Mouse (Mus musculus): Measurements from ENCODE around the gene Tmem79.
"Not testable (repeated sequence)": the region's sequence is repeated elsewhere in the genome, so short reads cannot be mapped to it uniquely, and the experiment has no call there.

The Tmem79 gene

DNA sequence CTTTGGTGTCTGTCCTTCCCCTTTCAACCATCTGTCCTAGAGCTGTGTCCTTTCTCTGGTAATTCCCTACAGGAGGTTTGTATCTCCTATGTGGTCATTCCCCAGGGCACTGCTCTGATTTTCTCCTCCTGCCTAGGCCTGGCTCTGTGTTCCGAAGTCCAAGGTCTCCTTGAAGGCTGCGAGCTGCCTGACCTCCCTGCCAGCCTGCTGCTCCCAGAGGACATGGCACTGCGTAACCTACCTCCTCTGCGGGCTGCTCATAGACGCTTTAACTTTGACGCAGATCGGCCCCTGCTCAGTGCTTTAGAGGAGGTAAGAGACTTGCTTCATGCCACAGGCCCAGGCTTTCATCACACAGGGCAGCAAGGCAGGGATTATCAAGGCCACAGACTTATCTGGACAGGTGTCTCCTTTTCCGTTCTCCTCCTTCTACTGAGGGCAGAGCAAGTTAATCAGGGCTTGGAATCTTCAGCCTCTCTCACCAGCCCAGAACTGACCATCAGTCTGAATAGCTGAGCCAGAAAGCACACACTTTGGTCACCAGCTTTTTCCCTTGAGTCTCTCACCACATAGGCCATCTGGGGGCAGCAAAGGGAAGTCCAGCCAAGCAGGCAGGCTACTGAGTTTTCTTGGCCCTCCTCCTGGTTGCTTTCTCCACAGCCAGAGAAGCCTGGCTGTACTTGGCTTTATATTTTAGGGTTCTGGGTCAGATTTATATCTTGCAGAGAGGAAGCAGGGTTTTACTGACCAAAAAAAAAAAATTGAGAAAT lies 18.6 kb upstream of the Tmem79 start:
- DNase-seq (ENCODE audit: low spot score in 2 of 2): no peak

DNA sequence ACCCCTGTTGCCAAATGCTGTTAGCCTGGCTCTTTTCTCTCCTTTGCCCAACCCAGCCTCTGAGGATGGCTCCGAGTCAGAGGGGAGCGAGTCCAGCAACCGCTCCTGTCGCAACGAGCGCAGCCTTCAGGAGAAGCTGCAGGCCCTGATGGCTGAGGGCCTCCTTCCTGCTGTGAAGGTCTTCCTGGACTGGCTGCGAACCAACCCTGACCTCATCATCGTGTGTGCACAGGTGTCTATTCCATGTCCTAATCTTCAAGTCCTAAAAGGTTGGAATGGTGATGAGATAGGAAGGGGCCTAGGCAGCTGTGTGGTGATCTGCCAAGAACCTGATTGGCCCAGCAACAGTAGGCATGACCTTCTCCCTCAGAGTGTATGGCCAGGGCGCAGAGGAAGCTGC lies 17.0 kb upstream of the Tmem79 start:
- no peak for DNase-seq (ENCODE audit: low spot score in 2 of 2)

DNA sequence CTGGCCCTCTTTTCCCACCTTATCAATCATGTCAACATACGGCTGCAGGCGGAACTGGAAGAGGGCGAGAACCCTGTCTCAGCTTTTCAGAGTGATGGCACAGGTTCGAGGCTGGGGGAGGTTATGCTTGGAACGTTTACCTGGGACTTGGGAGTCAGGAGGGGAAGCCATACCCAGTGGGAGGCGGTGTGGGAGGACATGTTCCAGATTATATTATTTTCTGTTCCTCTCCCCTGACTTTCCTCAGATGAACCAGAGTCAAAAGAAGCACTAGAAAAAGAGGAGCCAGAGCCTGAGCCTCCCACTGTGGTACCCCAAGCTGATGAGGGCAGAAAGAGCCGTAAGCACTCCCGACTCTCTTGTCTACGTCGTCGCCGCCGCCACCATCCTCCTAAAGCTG lies 14.8 kb upstream of the Tmem79 start:
- no peak for DNase-seq (ENCODE audit: low spot score in 2 of 2)

DNA sequence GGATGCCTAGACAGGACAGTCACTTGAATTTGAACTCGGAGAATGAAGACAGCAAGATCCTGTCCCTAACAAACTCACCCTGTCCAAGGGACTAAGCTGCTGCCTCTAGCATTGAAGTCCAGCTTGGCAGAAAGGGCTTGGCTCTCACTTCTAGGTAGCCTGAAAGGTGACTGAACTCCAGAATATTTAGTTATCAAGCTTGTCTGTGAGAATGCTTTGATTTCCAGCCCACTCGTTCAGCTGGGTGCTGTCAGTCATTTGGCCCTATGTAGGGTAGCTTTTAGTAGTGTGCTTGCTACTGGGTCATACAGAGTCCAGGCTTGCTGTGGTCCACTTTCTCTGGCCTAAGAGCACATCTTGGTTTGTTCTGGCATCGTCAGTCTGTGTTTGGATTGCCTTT lies 3.1 kb upstream of the Tmem79 start:
- DNase-seq (ENCODE audit: low spot score in 2 of 2): no peak

DNA sequence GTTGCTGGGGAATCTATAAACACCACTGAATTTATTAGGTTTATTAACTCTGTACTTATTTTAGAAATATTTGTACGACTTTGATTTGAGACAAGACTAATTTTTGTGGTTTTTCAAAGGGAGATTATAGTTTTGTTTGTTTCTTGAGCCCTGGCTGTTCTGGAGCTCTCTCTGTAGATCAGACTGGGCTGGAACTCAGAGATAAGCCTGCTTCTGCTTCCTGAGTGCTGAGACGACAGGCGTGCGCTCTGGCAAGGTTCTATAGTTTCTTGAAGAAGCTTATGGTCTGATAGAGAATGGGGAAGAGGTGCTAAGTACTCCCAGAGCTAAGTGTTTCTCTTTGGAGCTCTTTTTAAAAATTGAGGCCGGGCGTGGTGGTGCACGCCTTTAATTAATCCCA lies 2.4 kb upstream of the Tmem79 start:
- DNase-seq (ENCODE audit: low spot score in 2 of 2): no peak

DNA sequence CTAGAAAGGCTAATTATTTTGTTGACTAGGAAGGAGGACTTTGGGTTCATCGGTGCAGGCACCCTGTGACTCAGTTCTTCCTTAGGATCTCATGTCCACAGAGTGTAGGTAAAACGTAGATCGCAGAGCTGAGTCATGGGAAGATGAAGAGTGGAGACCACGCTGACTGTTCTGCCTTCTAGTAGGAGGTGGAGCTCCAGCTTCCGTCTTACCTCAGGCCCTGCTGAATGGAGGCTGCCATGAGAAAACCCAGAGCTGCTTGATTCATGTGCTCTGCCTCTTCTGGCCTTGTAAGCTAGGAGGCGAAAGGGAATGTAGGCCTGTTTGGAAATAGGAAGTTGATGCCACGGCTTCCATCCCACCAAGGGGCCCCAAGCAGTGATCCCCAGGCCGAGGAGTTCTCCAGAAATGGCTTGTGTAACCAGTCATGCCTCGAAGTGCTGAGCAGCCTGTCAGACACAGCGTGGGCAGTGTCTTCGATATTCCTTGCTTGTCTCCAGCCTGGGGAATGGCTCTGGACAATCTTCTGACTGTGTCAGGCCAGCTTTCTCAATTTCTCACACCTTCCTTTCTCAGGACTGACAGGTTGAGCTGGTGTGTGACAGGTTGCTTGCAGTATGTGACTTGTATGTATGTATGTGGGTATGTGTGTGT lies 1.5 kb upstream of the Tmem79 start:
- DNase-seq (ENCODE audit: low spot score in 2 of 2): no peak

DNA sequence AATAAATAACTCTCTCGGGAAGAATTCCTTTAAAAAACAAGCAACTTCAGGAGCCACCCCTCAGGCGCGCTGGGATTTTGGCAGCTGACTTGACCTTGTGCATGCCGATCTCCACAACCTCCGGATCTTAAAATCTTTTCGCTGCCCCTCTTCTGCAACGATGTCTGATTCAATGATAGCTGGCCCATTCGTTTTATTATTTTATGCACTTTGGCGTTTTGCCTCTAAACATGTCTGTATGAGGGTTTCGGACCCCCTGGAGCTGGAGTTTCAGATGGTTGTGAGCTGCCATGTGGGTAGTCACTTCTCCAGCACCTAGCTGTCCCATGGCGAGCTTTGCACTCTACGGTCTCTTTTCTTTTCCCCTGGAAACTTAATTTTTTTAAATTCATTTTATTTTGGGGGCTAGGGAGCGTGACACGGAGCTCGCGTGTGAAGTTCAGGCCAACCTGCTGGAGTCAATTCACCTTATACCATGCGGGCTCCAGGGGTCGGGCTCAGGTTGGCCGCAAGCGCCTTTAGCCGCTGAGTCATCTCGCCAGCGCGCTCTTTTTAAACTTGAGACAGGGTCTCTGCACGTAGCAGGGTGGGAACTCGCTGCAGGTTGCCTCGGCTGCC lies 403 bp downstream of the Tmem79 start:
- no peak for DNase-seq (ENCODE audit: low spot score in 2 of 2)

DNA sequence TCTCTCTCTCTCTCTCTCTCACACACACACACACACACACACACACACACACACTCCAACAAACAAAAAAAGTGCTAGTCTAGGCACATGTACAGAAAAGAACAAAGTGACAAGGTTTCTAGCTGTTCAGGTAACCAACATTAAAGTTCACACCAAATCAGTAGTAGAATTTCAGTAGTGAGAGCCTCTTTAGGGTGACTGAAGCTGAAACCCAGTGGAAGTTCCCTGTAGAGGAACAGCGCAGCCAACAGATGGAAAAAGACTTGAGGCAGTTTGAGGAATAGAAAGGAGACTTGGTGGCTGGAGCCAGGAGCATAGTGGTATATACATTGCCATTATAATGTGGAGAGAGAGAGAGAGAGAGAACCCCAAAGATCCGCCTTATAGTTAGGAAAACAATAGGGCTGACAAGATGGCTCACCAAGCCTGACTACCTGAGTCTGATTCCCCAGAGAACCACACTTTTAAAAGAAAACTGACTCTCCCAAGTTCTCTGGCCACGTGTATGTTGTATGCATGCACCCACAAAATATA lies 979 bp downstream of the Tmem79 start:
- DNase-seq (ENCODE audit: low spot score in 2 of 2): no peak

DNA sequence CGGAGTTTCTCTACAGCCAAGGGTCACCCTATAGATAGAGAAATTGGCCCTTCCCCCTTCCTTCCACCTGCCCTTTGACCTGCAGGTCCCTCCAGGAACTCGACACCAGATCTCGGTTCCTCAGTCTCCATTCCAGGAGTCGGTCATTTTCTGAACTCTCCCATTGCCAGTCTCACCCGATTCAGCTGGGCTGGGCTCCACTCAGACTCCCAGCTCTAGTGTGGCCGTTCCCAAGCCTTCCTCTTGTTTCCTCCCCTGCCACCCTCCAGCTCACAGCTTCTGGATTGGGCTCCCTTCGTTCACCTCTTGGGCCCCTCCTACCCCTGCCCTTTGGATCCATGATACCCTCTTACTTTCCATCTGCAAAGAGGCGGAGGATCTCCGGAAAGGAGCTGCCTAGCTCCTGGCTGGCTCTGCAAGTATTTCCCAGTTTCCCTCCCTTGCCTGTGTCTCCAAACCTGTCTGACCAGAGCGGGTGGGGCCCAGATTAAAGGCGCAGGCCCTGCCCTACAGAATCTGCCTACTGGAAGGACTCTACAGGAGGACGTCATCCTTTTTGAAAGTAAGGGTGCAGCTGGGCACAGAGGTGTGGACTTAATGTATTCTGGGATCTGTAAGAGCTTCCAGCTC lies 1.8 kb downstream of the Tmem79 start:
- no peak for DNase-seq (ENCODE audit: low spot score in 2 of 2)

DNA sequence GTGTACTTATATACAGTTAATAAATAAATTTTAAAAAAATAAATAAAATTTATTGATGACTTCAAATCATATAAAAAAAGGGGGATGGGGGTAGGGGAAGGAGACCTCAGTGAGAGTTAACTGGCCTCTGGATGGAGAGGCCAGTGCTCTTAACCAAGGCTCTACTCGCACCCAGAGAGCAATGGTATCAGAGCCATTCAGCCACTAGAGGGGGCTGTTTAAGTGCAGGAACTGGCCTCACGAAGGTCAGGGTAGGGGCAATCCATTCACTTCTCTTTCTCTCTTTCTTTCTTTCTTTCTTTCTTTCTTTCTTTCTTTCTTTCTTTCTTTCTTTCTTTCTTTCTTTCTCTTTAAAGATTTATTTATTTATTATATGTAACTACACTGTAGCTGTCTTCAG lies 4.7 kb downstream of the Tmem79 start:
- DNase-seq (ENCODE audit: low spot score in 2 of 2): peak; percentile 54 to 61

DNA sequence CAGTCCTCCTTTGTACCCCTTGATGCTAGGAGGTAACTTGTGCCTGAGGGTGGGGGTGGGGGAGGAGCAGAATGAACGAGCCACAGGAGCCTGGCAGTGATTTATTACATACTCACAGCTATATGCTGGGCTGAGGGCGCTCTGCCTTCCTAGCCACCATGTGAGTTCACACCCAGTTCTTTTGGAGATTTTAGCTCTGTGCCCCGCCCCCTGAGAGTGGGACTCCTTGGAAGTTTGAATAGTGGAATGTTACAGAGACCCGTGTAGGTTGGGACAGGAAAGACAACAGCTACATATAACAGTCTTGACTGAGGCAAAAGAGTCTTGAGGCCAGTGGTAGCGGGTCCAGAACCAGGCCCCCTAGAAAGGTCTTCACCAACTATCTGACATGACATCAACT lies 7.0 kb downstream of the Tmem79 start:
- DNase-seq (ENCODE audit: low spot score in 2 of 2): no peak

DNA sequence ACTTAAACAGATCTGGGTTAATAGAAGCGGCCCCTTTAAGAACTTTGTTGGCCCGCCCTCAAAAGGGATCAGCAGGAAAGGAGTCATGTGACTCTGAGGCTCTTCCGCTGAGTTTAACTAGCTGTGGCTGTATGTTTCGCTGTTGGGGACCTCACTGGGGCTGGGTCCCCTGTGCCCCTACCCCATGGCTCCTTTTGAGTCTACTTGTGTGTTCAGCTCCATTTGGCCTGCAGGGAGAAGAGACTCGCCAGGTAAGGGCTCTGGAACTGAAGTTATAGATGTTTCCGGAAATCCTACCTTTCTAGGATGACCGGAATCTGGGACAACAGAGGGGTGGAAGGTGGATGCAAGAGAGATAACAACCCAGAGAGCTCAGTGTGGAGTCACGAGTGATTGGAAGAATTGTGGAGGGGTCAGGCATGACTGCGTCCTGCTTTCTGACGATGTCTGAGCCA lies 11.0 kb downstream of the Tmem79 start, which contains the start of gene Glmp:
Gene Glmp (plus strand): TSS at position 73 of the 455 bp plus-strand sequence.
- peak; percentile 53 to 68 for DNase-seq (ENCODE audit: low spot score in 2 of 2)

DNA sequence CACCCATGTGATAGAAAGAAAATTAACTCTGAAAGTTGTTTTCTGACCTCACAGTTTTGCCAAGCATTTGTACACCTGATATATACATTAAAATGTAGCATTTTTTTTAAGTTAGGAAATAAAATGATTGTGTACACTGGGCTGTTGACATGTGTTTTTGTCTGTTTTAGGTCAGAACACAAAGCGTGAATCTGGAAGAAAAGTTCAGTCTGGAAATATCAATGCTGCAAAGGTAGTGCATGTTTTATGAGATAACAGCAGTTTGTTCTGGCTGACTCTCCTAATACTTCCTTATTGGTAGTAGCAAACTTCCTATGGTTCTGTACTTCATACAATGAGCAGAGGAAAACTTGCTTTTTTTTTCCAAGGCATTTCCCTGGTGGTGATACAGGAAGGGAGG lies 36.8 kb downstream of the Tmem79 start:
- no peak for DNase-seq (ENCODE audit: low spot score in 2 of 2)

DNA sequence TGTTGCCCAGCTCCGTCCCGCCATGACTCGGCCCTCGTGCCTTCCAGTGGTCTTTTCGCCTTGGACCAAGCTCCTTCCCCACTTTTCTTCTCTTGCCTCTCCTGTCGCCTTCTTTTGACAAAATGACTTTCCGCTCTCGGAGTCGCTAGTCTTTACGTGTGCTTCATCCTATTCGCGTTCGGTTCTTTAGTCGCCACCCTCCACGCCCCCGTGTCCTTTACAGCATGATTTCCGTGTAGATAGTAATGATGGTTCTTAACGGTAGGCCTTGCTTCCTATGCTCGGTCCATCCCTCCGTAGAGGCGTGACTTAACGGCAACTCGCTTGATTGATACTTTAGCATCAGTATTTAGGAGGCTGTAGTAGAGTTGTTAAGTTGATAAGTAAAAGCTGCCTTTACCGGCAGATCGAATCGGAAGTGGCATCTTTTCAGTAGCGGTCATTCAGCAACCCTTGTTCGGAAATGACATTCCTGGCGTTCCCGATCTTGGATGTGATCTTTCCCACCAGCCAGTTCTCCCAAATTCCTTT lies 38.6 kb downstream of the Tmem79 start:
- DNase-seq (ENCODE audit: low spot score in 2 of 2): peak; percentile 8 to 22

DNA sequence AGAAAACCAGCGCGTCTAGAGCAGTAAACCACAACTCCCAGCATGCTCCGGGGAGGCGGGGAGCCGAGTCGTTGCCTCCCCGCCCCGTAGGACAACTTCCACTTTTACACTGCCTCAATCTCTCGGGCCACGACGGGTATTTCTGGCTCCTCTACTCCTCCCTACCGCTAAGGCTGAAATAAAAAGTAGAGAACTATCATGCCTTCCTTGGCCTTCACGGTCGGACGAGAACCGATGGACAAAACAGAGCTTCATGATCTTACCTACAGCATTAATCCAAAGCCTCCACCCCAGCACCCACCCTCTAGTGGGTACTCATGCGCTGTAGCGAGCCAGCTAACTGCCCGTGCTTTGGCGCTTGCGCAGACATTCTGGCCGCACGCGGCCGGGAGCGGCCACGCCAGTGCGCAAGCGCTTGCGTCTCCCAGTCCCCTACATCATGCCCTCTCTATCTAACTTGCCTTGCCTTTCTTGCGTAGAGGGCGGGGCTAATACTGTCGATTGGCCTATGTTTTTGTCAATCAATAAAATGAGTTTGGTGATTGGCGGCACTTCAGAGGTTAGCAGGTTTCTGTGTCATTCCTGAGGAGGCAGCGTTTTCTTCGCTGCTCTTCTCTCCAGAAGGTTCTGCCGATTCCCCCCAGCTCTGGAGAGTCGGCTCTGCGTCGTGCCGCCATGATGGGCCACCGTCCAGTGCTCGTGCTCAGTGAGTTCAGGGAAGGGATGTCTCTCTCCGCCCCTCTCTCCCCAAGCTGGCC lies 39.2 kb downstream of the Tmem79 start, which contains the start of the genes Tsacc and Cct3:
Gene Tsacc (minus strand): TSS at position 439 of the 758 bp plus-strand sequence.
Gene Cct3 (plus strand): TSS at position 556 of the 758 bp plus-strand sequence.
- peak; percentile 97 to 98 for DNase-seq (ENCODE audit: low spot score in 2 of 2)

DNA sequence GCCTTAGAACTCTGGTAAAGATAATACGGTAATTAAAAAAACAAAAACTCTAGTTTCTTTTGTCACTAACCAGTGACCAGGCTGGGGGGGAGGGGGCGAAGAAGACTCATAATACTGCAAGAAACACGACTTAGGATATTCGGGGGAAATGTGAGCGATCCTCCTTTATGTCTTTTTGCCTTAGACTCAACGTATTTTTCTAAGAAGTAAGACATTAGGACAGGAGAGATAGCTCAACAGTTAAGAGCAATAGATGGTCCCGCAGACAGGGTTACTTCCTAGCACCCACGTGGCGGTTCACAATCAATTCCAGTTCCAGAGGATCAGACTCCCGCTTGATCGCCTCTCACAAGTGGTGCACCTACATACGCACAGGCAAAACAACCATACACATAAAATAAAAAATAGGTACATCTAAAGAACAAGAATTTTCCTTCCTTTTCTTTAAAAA lies 39.8 kb downstream of the Tmem79 start:
- DNase-seq (ENCODE audit: low spot score in 2 of 2): no peak

DNA sequence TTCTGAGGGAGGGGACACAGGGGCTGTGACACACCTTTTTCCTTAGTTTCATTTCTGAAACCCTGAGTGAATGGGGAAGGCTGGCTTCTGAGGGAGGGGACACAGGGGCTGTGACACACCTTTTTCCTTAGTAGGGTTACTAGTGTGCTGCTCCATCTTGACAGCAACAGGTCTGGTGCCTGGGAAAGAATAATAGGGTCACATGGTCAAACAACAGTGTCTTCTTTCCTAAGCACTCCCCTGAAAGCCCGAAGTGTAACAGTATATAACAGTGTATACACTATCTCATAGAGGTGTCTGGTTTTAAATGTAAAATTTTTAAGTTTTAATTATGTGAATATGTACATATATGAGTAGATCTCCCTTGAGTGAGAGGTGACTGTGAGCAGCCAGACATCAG lies 40.7 kb downstream of the Tmem79 start:
- DNase-seq (ENCODE audit: low spot score in 2 of 2): not testable (repeated sequence)

DNA sequence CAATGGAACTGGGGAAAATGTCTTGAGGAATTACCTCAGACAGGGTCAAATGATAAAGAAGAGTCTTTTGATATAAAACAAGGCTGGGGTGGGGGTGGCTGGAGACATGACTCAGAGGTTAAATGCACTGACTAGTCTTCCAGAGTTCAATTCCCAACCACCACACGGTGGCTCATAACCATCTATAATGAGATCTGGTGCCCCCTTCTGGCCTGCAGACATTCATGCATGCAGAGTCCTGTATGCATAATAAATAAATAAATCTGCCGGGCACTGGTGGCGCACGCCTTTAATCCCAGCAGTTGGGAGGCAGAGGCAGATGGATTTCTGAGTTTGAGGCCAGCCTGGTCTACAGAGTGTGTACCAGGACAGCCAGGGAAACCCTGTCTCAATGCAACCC lies 44.0 kb downstream of the Tmem79 start:
- DNase-seq (ENCODE audit: low spot score in 2 of 2): peak; percentile 6 to 27

DNA sequence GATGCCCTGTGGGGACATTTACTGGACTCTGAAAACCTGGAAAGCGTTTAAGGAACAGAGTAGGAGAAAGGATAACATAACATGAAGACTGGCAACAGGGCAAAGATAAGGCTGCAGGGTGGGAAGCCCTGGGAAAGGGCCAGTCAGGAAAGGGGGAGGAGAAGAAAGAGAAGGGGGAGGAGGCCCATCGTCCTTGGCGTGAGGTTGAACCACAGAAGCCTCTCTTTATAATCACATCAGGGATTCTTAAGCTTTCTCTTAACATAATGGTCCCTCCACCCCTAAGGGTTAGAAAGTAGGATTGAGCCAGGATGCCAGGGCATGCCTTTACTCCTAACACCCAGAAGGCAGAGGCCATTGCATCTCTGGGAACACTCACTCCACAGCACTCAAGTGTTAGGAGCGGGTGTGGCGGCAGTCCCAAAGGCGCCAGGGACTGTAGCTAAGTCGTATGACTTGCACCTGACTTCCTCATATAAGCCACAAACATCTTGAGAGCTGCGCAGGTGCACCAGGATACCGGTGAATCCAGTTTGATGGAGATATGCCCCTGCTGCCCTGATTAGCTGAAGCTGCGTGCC lies 47.7 kb downstream of the Tmem79 start:
- not testable (repeated sequence) for DNase-seq (ENCODE audit: low spot score in 2 of 2)

DNA sequence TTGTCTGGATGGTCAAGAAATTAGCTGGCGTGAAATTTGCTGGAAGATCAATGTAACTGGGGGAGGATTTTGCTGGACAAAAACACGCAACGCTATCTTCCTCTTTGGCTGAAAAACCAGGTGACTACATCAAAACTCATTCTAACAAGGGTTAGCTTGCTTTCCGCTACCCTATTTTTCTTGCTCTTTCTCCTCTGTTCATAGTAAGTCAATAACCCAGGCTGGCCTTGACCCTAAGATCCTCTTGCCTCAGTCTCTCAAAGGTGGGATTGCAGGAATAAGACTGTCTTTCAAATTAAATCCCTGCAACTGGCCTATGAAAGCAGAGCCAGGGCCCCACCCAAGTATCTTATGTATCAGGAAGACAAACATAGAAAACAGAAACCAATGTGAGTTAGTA lies 48.8 kb downstream of the Tmem79 start, which contains the start of gene Gm38392:
Gene Gm38392 (minus strand): TSS at position 101 of the 400 bp plus-strand sequence.
- DNase-seq (ENCODE audit: low spot score in 2 of 2): no peak

All from spleen, postnatal 36 days (tissue).